Mouse (Mus musculus): Measurements from ENCODE around the gene Fasn.
"Not testable (repeated sequence)": the region's sequence is repeated elsewhere in the genome, so short reads cannot be mapped to it uniquely, and the experiment has no call there.

Fasn gene

DNA sequence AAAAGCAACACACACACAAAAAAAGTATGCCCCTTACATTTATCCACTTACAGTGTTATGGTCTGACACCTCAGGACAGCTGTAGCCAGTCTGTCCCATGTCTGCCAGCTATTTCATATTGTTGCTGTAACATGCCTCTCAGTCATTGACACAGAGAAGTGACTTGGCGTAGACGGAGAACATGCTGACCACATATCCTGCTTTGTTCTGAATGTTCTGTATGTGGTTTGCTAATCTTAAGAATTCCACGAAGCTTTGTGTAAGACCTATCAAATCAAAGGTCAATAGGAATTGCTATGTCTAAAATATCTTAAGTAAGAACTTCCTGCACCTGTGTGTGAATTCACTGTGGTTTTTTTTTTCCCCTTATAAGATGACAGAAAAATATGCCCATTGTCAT lies 26.1 kb downstream of the Fasn start:
- no peak for DNase-seq (ENCODE audit: low read depth, low spot score)

GRCm38 (mm10) chr11:120796614-120796946 lies 27.8 kb downstream of the Fasn start:
- DNase-seq (ENCODE audit: low read depth, low spot score): no peak

DNA sequence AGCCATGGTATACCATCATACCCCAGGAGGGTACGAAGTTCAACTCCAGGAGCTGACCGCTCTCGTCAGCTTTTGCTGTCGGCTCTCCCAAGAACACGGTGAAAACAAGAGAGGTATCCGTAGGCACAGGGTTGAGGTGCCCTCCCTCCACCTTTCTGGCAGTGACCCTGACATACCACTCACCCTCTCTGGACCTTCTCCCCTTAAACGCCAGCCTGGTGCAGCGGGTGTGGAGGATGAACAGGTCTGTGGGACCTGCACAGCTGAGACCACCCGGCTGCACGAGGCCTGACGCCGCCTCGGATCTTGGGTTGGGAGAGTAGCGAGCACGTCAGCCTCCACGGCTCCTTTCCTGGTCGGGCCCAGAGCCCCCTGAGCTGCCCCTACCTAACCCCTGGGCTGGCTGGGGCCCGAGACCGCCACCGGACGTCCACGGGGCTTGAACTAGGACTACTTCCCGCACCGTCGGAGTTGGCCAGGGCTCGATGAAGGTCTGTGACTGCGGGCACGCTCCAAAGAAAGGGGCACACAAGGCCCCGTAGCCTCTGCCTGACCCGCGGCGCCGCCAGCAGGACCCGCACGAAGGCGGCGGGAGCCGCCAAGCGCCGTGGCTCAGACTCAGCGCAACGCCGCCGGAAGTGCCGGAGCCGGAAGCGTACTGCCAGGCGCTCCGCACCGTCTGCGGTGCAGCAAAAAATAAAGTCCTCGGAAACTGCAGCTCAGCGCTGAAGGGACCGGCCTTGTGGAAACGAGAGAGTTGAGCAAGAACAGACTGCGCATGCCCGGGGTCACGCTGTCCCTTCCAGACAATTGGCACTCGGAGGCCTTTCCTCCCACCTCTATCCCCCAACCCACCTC lies 28.4 kb downstream of the Fasn start, which contains the start of gene Dus1l:
TSS of gene Dus1l (minus strand) at position 648 of the 858 bp plus-strand sequence.
- DNase-seq (ENCODE audit: low read depth, low spot score): peak; percentile 96

- DNase-seq (ENCODE audit: low read depth, low spot score): no peak
Measured at GRCm38 (mm10) chr11:120792652-120793051, 31.7 kb downstream of the Fasn start.

GRCm38 (mm10) chr11:120789810-120790209 lies 34.5 kb downstream of the Fasn start:
- no peak for DNase-seq (ENCODE audit: low read depth, low spot score)

- DNase-seq (ENCODE audit: low read depth, low spot score): no peak
Measured at GRCm38 (mm10) chr11:120789355-120789754, 35.0 kb downstream of the Fasn start.

DNA sequence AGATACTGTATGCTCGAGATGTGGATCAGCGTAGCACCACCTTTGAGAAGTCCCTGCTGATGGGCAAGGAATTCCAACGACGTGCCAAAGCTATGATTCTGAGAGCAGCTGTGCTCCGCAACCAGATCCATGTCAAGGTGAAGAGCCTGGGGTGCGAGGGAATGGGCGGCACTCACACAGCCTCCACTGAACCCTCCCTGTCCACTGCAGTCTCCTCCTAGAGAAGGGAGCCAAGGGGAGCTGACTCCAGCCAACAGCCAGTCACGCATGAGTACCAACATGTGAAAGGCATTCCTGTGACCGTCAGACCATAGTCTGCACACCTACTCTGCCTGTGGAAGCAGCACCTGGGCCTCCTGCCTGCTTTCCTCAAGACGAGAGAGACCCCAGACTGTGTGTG lies 35.9 kb downstream of the Fasn start:
- not testable (repeated sequence) for DNase-seq (ENCODE audit: low read depth, low spot score)

- DNase-seq (ENCODE audit: low read depth, low spot score): no peak
Measured at GRCm38 (mm10) chr11:120785145-120785544, 39.2 kb downstream of the Fasn start.

DNA sequence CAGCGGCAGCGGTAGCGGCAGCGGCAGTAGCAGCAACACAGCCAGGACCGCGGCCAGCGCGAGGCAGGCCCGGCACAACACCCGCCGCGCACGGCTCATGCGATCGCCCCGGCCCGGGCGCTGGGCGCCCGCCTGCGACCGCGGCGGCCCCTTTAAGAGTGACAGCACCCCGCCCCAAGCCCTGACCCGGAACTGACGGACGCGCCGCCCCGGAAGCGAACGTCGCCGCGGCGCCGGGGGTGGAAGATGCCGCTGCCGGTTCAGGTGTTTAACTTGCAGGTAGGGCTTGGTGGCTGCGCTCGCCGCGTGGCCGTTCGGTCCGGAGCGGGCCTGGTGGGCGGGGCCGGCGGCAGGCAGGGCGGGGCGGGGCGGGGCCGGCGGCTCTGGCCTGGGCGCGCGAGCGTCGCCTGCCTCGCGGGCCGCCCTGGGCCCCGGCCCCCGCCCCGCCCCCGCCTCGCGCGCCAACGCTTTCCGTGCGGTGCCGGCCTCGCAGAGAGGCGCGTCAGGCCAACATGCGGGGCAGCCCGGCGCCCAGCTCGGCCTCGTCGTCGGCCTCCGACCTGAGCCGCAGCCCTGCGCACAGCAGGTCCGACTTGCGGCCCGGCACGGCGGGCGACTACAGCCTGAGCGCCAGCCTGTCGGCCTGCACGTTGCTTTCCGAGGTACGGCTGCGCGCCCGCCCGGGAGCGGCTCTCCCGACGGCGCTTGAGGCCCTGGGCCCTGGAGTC lies 40.1 kb downstream of the Fasn start, which contains the start of the genes Rfng and Gps1:
TSS of gene Rfng (minus strand) at position 144 of the 728 bp plus-strand sequence.
TSS of gene Gps1 (plus strand) at position 209 of the 728 bp plus-strand sequence.
- peak; percentile 88 for DNase-seq (ENCODE audit: low read depth, low spot score)

DNA sequence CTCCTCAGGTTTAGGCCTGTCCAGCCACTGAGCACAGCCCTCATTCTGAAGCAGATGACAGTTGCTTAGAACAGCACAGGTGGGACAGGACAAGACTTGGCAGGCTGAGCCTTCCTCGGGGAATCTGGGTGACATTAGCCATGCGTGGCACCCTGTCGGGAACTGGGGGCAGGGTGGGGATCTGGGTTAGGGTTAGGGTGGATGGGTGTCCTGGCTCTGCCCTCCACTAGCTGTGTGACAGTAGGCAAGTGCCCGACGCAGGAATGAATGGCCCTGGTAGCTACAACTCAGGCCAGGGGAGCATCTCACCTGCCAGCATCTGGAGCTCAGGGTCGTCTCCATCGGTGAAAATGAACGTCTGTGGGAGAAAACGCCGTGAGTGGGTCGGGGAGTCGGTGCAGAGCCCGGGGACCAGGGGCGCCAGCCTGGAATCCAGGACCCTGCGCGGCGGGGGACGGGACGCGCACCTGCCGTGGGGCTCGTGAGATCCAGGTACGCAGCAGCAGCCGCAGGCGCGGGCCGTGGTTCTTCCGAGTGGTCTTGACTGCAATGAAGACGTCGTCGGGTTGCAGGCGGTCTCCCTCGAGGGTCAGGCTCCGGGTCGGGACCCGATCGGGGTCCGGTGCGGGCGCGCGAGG lies 40.8 kb downstream of the Fasn start:
- DNase-seq (ENCODE audit: low read depth, low spot score): no peak

DNA sequence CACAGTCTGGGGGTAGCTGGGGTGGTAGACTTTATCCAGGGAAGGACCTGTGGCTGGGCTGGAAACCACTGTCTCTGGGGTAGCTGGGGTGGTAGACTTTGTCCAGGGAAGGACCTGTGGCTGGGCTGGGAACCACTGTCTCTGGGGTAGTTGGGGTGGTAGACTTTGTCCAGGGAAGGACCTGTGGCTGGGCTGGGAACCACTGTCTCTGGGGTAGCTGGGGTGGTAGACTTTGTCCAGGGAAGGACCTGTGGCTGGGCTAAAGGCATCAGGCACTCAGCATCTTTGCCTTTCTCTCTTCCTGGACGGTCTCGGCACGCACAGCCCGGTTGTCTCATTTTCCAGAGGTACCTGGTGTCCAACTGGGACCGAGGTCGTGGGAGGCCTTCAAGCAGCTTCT lies 43.0 kb downstream of the Fasn start:
- not testable (repeated sequence) for DNase-seq (ENCODE audit: low read depth, low spot score)

DNA sequence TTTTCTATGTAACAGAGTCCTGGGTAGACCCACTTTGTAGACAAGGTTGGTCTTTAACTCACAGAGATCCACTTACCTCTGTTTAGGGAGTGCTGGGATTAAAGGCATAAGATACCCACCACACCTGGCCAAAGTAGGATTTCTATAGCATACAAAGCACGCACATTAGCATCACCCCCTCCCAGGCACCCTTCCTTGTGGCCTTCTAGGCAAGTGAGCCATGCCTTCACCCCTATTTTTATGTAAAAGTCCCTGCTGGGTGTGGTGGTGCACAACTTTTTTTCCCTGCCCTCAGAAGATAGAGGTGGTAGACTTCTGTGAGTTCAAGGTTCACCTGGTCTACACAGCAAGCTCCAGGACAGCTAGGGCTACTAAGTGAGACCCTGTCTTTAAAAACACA lies 44.5 kb downstream of the Fasn start:
- no peak for DNase-seq (ENCODE audit: low read depth, low spot score)

GRCm38 (mm10) chr11:120777123-120777522 lies 47.2 kb downstream of the Fasn start:
- DNase-seq (ENCODE audit: low read depth, low spot score): no peak

GRCm38 (mm10) chr11:120775774-120776469 lies 48.4 kb downstream of the Fasn start:
- DNase-seq (ENCODE audit: low read depth, low spot score): peak; percentile 89

- no peak for DNase-seq (ENCODE audit: low read depth, low spot score)
Measured at GRCm38 (mm10) chr11:120773463-120774190, 50.7 kb downstream of the Fasn start.

DNA sequence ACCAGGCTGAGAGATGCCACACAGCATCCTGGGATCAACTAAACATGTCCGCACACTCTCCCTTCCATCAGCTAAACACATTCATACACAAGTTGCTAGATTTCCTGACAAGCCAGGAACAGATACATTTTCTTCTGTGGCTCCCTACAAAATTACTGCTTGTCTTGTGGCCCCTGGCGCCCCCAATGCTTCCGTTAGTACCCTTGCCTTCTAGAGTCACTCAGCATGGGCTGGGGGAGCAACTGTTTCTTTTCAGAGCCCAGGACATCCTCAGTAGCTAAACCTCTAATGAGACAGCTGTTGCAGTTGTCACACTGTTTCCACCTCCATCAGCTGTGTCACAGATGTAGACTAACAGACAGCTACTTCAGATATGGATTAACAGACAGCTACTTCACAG lies 51.6 kb downstream of the Fasn start:
- no peak for DNase-seq (ENCODE audit: low read depth, low spot score)

DNA sequence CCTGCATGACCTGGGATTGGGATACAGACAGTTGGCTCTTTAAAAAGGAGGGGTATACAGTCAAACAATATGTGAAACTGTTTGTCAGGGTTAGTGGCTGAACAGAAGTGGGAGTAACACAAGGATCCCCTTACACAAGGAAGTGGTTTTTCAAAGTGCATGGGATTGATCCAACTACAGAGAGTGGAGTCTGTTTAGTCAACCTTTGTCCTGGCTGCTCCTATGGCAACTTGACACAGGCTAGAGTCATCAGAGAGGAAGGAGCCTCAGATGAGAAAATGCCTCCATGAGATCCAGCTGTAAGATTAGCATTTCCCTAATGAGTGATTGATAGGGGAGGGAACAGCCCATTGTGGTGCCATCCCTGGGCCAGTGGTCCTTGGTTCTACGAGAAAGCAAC lies 56.1 kb downstream of the Fasn start:
- DNase-seq (ENCODE audit: low read depth, low spot score): no peak

DNA sequence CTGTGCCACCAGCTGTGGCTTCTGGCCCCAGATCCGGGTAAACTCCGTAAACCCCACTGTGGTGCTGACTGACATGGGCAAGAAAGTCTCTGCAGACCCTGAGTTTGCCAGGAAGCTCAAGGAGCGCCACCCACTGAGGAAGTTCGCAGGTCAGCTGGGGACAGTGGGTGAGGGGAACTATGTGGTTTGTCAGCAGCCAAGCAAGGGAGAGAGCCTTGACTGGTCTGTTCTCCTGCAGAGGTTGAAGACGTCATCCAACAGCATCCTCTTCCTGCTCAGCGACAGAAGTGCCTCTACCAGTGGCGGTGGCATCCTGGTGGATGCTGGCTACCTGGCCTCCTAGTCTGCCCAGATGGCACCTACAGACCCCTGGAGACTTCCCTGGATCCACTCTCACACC lies 57.3 kb downstream of the Fasn start:
- not testable (repeated sequence) for DNase-seq (ENCODE audit: low read depth, low spot score)

DNA sequence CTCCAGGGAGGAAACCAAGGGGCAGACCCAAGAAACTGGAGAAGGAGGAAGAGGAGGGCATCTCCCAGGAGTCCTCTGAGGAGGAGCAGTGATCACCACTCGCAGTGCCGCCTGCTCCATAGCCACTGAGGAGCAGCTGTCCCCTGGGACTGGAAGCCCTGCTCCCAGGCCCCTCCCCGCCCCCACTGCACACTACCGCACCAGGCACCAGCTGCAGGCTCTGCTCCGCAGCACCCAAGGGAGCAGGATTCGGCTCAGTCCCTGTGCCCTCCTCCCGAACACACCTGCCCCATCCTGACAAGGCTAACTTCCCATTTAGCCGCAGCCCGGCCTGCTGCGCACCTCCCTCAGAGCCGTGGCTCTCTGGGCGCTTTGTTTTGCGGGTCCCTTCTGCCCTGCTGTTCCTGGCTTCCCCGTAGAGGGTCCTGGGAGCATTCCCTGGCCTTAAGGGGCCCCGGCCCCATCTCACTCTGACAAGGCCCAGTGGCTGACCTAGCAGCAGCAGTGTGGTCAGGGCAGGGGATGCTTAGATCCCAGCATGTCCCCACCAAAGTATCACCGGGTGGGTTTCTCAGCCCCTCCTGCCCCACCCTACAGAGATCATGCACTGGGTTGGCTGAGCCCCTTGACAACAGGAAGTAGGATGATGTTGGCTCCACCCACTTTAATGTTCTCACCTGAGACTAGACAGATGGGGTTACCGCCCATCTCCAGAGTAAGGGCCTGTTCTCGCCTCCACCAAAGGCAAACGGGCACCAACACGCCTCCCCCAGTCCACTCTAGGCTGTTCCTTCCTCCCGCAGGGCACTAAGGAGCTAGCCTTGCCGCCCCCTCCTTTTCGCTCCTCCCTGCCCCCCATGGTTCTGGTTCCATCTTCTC lies 61.0 kb downstream of the Fasn start:
- DNase-seq (ENCODE audit: low read depth, low spot score): not testable (repeated sequence)

DNA sequence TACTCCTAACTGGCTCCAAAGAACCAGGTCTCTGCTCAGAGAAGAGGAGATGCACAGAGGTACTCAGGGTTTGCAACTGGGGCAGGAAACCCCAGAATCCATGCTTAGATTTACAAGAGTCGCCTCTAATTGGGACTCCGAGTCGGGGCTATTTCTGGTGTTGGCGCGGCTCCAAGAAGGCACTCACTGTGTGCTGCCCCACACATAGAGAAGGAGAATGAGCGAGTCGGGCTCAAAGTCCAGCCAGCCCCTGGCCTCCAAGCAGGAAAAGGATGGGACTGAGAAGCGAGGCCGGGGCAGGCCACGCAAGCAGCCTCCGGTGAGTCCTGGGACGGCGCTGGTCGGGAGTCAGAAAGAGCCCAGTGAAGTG lies 61.7 kb downstream of the Fasn start, which contains the start of gene Hmga1b:
TSS of gene Hmga1b (plus strand) at position 123 of the 370 bp plus-strand sequence.
- DNase-seq (ENCODE audit: low read depth, low spot score): not testable (repeated sequence)

All from CD4-positive helper T cell, adult 2 months (primary cell).